Mouse (Mus musculus): ENCODE measurements at regions not wholly inside any gene's neighbourhood (a gene's known extent, or its start where the extent isn't known, plus 50 kb on each side); places are given as distances from the start of the nearest gene placed in this dataset.

DNA sequence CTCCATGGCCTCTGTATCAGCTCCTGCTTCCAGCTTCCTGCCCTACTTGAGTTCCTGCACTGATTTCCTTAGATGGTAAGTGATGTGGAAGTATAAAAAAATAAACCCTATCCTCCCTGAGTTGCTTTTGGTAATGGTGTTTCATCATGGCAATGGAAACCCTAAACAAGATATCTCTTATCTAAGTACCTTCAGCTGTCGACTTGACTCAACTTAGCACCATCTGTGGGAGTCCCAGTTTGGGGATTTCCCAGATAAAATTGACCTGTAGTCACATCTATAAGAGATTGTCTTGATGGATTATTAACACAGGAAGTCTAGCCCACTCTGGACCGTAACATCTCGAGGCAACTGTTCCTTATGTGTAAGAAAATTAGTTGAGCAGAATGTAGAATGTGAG is 570.2 kb upstream of the Gm10306 start:
- no peak for DNase-seq (ENCODE audit: extremely low spot score in 1 of 2, low spot score in 1 of 2)

DNA sequence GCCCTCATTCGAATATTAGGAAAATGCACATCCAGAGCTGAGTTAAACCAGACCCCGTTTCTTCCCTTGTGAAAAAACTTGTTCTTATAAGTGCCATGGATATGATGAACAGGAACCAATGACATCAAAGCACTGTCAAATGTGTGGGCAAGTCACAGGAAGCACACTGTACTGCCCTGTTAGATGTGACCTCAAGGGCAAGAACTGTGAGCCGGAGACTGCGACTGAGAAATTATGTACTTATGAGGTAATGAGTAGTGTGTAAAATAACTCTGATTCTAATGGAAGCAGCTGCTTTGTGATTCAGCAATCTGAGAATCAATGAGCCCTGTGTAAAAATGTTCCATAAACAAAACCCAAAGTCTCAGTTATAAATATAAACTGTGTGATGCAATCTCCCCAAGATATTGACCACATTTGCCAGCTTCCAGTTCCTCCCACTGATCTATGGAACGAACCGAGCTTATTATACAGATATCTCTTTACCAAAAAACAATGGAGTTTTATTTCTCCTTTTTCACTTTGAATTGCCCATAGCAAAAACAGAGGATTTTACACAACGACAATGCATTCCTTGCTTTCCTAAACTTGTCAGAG is 566.0 kb upstream of the Gm10306 start:
- DNase-seq (ENCODE audit: extremely low spot score in 1 of 2, low spot score in 1 of 2): no peak

DNA sequence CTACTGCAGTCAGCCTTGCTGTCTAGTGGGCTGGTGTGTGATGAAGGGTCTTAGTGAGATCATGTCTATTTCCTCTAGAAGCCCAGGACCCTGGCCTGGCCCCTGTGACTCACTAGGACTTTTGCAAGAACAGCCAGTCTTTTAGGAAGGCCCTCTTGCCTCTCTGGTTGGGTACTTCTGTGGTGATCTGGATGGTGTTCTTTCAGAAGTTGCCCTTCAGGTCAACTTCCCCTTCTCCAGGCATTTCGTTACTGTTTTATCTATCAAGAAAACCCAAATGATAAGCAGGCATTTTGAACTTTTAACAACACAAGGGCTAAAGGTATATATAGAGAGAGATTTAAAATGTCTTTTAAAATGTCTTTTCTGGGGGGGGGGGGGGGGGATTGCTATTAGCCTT is 550.5 kb upstream of the Gm10306 start:
- DNase-seq (ENCODE audit: extremely low spot score in 1 of 2, low spot score in 1 of 2): no peak

DNA sequence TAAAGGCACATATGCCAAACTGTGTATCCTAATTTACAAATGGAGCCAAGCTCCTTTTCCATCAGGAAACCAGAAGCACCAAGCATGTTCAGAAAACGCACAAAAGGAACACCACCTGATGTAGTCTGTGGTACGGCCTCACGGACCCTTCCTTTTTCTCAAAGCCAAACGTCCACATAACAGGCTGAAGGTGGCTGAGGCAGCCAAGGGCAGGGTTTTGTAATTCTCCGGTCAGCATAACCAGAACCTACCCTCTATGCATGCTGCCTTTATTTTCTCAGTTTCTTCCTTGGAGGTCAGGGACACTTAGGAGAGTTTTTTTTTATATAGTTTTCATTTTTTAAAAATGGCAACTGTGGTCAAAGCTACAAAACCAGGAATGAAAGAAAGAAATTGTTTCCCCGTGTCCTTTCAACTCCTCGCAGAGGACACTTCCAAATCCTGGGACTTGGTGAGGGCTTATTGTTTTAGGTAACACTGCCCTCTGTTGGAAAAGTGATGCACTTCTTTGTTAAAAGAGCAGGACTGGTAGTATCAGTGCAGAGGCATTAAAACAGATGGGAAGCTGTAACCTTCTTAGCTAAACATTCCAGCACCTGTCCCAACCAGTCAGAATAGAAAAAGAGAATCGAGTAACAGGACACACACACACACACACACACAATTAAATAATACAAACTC is 549.1 kb upstream of the Gm10306 start:
- DNase-seq (ENCODE audit: extremely low spot score in 1 of 2, low spot score in 1 of 2): no peak

DNA sequence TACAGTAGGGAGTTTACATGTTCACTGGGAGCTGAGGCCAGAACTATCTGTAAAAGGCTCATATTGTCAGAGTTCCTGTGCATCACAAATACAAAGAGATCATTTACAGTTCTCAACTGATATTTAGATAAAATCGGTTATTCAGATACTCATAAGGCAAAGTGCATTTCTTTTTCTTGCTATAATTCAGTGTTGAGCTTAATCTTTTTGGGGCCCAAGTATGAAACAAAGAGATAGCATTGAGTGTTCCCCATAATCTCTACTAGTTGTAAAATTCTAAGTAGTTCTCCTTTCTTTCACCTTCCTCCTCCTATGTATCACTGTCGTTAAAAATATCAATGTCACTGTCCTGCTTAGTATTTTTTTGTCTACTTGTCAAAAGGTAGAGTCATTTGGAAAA is 540.6 kb upstream of the Gm10306 start:
- no peak for DNase-seq (ENCODE audit: extremely low spot score in 1 of 2, low spot score in 1 of 2)

DNA sequence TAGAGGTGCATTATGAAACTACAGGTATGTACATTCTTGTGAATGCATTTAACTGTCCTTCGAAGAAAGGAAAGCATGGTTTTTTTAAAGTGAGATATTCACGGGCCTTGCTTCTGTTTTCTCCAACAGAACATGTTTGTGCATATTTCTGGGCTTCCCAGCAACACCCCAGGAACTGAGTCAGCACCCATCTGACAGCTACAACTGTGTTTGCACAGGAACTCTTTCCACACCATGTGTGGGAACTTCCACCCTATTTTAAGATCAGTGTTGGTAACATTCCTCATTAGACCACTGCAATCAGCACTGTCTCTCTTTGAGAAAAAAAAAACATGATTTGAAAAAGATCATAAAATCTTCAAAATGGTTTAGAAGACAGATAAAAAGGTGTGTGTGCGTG is 538.6 kb upstream of the Gm10306 start:
- DNase-seq (ENCODE audit: extremely low spot score in 1 of 2, low spot score in 1 of 2): peak in 1 of 2 experiments; percentile 6

DNA sequence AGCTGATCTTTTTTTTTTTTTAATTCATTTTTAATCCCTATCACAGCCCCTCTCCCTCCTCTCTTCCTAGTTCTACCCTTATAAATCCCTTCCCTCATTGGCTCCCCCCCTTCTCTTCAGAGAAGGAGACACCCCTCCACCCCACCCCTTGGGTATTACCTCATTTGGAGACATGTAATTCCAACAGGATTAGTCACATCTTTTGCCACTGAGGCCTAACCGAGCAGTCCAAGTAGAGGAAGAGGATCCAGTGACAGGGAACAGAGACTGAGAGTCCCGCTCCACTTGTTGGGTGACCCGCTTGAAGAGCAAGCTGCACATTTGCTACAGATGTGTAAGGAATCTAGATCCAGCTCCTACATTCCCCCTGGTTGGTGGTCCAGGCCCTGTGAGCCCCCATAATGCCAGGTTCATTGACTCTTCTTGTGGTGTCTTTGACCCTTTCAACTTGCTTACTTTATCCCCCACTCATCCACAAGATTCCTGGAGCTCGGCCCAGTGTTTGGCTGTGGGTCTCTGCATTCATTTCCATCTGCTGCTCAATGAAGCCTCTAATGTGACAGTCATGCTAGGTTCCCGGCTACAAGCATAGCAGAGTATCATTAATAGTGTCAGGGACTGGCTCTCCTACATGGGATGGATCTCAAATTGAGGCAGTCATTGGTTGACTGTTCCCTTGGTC is 506.6 kb upstream of the Gm10306 start:
- no peak for DNase-seq (ENCODE audit: extremely low spot score in 1 of 2, low spot score in 1 of 2)

DNA sequence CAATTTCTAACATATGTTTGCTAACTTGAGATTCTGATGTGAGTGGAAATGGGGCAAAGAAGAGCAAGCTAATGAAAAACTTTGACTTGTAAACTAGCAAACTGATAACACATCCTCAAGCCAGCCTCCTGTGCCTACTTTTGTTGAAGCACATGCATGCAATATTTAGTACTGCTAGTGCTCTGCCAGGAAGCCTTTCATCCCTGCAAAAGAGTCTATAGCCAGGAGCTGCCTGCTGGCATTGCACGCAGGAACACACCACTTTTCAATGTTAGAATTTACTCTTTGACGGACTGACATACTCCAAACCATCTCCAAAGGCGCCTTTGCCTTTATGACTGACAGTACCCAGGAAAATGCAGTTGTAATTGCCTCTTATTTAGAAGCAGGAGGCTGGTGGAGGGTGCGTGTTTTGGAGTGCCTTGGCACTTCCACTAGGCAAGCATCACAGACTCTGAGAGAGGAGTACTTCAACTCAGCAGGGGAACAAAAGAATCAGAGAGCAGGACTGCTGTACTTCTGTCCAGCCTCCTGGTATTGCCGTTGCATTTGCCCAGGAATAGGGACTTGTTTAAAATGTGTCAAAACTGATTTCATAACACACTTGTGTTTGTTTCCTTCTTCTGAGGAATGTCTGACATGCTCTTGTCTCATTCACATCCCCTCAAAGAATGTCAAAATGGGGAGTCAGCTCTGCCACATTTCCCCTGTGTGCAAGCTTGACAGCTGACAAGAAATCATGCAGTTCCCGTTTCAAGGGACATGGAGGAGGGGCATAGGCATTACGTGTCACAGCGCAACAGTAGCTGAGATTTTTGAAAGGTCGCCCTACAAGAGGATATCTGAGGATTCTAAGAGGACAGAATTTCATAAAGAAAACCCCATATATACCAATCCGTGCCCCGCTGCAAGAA is 503.8 kb upstream of the Gm10306 start:
- no peak for DNase-seq (ENCODE audit: extremely low spot score in 1 of 2, low spot score in 1 of 2)

DNA sequence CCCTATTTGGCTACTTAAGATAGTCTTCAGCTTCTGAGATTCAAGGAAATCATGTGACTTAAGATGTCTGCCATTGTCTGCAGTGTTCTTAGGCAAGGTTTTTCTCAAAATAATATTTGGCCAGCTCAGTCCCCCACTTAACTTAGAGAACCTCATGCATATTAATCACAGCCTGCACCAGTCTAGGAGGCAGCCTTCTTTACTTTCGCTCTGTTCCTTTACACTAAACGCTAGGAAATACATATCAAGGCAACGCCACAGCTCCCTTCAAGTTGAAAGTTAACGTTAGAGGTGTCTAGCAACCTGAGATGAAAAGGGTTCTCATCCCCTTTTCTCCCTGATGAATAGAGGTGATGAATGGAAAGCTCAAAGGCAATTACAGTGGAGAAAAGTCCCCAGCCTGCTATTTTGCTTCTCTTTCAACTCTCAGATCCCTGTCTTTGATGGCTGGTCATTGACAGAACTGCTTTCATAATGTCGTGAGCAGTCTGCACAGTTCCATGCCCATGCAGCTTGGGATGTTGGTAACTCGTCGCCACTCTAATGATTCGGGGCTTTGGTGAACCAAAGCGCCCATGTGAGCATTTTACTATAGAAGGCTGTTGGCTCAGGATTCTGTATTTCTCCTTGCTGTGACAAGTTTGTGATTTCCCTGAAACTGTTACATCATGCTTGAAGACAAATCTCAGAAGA is 483.0 kb upstream of the Gm10306 start:
- DNase-seq (ENCODE audit: extremely low spot score in 1 of 2, low spot score in 1 of 2): no peak

DNA sequence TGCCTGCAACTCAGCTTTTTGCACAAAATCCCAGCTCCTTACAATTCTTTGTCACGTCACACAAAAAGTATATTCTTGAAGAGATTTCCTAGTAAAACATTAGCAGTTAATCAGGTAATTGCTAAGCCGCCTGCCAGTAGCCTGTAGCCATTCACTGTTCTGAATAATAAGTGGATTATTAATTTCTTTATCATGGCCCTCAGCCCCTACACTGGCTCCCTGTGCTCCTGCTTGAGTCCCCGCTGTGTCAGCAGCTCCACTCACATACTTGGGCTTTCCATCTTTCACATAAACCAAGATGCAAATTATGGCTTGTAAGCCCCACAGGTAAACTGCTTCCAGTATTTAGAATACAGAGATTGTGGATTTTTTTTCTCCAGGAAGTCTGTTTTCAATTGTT is 473.5 kb upstream of the Gm10306 start:
- no peak for DNase-seq (ENCODE audit: extremely low spot score in 1 of 2, low spot score in 1 of 2)

DNA sequence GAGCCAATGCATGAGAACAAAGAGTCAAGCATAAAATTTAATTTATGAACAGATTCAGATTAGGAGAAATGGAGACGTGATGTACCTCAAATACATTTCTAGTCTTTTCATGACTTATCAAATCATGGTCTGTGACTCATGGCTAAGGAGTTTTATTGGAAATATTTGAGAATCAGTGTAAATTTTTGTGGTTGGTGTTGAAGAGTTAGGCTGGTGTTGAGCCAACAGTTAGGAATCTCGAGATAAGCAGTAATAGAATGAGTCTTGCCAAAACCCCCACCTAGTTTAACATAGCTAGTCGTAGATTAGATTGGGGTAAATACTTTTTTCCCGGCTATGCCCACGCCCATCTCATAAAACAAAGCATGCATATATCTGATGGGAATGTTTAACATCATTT is 462.0 kb upstream of the Gm10306 start:
- DNase-seq (ENCODE audit: extremely low spot score in 1 of 2, low spot score in 1 of 2): no peak

DNA sequence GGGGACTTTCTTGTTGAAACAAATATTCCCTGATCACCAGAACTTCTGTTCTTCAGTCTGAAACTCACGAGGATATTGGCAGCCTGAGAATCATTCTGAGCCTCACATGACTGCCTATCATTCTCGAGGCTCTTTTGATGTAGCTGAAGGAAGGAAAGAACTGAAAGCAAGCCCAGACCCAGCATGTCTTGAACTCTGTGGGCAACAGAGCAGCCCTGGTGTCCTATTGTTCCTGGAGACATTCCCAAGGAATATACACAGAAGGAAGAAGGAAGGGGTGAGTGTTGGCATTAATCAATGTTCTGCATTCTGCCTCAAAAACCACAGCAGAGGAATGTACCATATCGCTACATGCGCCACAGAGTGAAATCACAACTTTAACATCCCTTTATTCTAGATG is 449.4 kb upstream of the Gm10306 start:
- DNase-seq (ENCODE audit: extremely low spot score in 1 of 2, low spot score in 1 of 2): no peak

DNA sequence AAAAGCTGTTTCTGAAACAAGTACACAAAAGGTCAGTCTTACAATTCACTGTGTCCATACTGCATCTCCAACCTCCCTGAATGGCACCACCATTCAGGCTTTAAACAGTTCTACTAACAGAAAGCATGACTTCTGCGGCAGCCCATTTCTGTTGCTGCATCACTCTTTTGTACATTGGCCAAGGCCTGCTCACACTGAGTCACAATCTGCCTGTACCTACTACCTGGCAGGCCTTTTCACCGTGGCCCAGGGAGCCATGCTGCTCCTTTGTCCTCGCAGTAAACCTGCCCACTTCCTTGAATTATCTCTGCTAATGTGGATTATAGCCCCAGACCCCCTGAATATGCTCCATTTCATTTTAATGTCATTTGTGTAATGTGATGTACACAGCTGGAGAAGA is 439.5 kb upstream of the Gm10306 start:
- no peak for DNase-seq (ENCODE audit: extremely low spot score in 1 of 2, low spot score in 1 of 2)

DNA sequence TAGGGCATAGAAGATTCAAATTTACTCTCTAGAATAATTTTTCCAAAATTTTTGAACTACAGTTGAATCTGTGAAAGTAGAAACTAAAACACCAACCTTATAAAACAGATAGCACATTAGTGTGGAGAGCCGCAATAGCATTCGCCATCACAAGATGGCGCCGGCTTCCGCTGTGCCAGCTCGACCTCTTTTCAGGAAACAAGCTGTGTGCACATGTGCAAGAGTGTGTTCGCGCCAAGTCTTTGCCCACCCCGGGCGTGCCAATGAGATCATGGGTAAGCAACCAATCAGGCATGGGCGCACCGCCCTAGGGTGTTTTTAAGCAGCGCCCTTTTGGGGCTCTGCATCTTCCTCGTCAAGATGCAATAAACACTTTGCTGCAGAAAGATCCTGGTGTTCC is 432.2 kb upstream of the Gm10306 start:
- no peak for DNase-seq (ENCODE audit: extremely low spot score in 1 of 2, low spot score in 1 of 2)

DNA sequence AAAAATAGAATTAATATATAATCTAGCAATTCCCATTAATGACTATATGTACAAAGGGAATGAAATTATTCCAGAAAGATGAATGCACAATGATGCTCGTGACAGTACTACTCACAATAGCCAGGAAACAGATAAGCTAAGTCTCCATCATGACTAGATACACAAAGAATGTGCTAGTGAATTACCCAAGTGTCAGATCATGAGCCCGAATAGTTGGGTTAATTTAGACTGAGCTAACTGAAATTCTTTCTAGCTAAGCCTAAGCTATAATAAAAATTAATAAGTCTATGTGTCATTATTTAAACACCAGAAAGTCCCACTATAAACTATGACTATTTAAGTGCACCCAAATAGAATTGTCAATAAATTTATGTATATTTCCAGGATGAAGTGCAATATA is 418.4 kb upstream of the Gm10306 start:
- no peak for DNase-seq (ENCODE audit: extremely low spot score in 1 of 2, low spot score in 1 of 2)

DNA sequence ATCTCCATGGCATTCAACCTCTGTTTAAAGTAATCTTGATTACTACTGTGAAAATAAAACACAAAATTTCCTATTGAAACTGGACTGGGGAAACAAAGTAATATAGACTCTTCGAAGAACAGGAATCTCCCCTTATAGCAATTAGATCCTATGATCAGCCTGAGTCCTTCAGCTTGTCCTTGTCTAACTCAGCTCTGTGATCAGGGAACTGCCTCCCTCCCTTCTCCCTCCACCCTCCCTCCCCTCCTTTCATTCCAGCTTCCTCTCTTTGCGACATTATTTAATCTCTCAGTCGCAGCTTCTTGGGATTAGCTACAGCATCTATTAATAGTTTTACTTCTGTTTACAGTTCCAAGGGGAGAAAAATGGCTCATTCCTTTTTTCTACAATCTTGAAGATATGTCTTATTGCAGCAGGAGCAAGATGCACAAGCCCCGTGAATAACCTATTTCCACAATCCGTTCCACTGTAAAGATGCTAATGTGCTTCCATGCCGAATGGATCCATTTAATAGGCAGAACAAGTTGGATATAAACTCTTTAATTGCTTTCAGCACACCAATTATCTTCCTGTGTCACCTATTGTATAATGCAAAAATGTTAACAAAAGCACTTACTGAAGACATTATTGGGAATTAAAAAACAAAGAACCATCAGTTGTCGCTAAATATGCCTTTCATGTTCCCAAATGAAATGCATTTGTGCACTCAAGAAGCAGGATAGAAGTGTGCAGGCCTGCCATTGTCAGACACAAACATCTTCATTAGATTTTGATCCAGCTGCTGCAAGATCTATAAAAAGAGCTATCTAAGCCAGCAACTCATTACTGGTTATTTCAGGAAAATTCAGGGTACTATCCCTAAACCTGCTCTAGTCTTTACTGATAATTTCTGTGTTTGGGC is 411.2 kb upstream of the Gm10306 start:
- no peak for DNase-seq (ENCODE audit: extremely low spot score in 1 of 2, low spot score in 1 of 2)

DNA sequence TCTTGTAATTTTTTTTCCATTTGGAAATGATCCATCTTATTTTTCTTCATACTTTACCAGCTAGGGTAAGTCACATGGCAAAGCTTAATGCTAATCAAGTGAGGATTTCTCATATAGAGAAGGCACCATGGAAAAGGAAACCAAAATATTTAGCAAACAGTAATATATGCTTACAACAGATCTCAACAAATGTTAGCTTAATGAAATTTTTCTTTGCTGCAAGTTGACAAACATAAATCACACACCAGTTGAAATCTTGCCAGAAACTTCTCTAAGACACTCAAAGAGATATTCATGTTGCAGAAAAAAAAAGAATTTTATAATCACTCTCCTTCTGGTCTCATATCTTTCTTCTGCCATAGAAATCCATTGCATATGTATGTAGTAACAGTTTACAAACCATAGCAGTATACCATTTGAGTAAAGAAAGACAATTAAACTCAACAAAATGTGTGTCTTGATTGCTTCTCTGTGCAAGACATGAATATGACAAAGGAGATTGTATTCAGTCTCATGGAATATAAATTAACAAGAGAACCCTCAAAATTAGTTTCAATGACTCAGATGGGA is 408.3 kb upstream of the Gm10306 start:
- DNase-seq (ENCODE audit: extremely low spot score in 1 of 2, low spot score in 1 of 2): no peak

DNA sequence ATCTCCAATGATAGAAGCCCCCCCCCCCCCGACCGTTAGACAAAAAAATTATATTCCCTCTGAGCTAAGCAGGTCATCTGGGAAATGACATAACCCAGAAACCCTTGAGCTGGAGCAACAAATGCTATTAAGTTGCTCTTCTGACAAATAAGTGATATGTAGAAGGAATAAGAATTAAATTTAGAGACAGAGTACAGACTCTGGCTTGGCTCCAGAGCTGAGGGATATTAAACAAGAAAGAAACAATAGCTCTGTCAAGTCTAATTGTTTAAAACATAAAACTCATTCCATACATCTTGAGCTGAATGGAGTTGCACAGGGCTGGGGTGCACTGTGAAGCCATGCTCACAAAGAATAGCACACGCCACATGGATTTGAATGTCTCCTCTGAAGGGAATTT is 407.3 kb upstream of the Gm10306 start:
- DNase-seq (ENCODE audit: extremely low spot score in 1 of 2, low spot score in 1 of 2): no peak

DNA sequence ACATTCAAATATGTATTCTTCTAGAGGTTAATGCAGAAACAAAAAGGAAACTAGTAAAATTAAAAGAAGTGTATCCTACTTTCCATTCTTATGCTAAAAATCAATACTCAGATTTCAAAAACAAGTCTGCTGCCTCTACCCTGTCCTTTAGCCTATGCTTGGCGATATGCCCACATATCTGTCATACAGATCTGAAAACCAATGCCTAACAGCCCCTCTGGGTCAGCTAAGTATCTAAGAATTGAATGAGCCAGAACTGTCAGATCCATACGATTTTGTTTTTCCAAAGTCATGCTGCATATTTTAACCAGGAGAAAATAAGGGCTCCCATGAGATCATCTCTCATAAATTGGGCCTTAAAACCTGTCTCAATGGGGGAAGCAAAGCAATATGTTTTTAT is 395.7 kb upstream of the Gm10306 start:
- DNase-seq (ENCODE audit: extremely low spot score in 1 of 2, low spot score in 1 of 2): no peak

Measured in layer of hippocampus, postnatal 25 days (tissue).